Mouse (Mus musculus): Measurements from ENCODE around the gene Rprd1b. TPM values are rescaled to one million over a fixed set of nuclear protein-coding genes. Genes with fewer than 3 reads are reported as not detected.

Gene Rprd1b
- total RNA-seq (2021), result 10 to 100 TPM; 30.2 to 31.9 TPM
- long read RNA-seq, experiment 1, full-length matches to known transcripts, result 32 of 85 reads
- long read RNA-seq, experiment 1, partial matches to known transcripts, result 0 of 85 reads
- long read RNA-seq, experiment 1, other reads (novel, unspliced or antisense), result 53 of 85 reads
- long read RNA-seq, experiment 2, full-length matches to known transcripts, result 23 of 87 reads
- long read RNA-seq, experiment 2, partial matches to known transcripts, result 2 of 87 reads
- long read RNA-seq, experiment 2, other reads (novel, unspliced or antisense), result 62 of 87 reads

GRCm38 (mm10) chr2:158028354-158028863, at the start of gene Rprd1b, which contains the start of gene Tti1:
Gene Rprd1b (plus strand): TSS chr2:158028497.
Gene Tti1 (minus strand): TSS chr2:158028433.
- intact Hi-C loops (cut with DNase I), result no loop called here
- H3K27ac ChIP-seq, result peak within 1 kb of the TSS; percentile 99

GRCm38 (mm10) chr2:157979241-157979640, 49.1 kb upstream of the Rprd1b start:
- H3K4me3 ChIP-seq, result no peak overlapping the region
- no peak overlapping the region for H3K27ac ChIP-seq
- TF ChIP-seq CTCF (IDR thresholded peaks at IDR 0.05), result no peak
- no peak for DNase-seq
- intact Hi-C loops (cut with DNase I), result no loop called here

More at GRCm38 (mm10) chr2:158028354-158028863, at the start of gene Rprd1b, which contains the start of gene Tti1:
- H3K4me3 ChIP-seq, result peak within 1 kb of the TSS; percentile 99
- TF ChIP-seq CTCF (IDR thresholded peaks at IDR 0.05), result no peak
- peak; percentile 94 for DNase-seq

- DNase-seq, result no peak
- intact Hi-C loops (cut with DNase I), result loop anchor here (10.0 kb wide), 1 partner anchor 348 kb away; no protein-coding TSS in a partner anchor
- Histone ChIP-seq H3K27ac (no peak overlapping the region), H3K4me3 (no peak overlapping the region)
- no peak for TF ChIP-seq CTCF (IDR thresholded peaks at IDR 0.05)
These were observed 45.6 kb upstream of the Rprd1b start for GRCm38 (mm10) chr2:157982727-157983126.

GRCm38 (mm10) chr2:157983276-157983675, 45.0 kb upstream of the Rprd1b start:
- Histone ChIP-seq H3K4me3 (no peak overlapping the region), H3K27ac (no peak overlapping the region)
- no peak for DNase-seq
- intact Hi-C loops (cut with DNase I), result loop anchor here (10.0 kb wide), 1 partner anchor 348 kb away; no protein-coding TSS in a partner anchor
- TF ChIP-seq CTCF (IDR thresholded peaks at IDR 0.05), result no peak

GRCm38 (mm10) chr2:157985611-157986010, 42.7 kb upstream of the Rprd1b start:
- no peak for DNase-seq
- Histone ChIP-seq H3K27ac (no peak overlapping the region), H3K4me3 (no peak overlapping the region)
- TF ChIP-seq CTCF (IDR thresholded peaks at IDR 0.05), result no peak
- intact Hi-C loops (cut with DNase I), result loop anchor here (5.0 to 10.0 kb wide), 2 partner anchors 108 to 351 kb away; no protein-coding TSS in a partner anchor

- intact Hi-C loops (cut with DNase I), result loop anchor here (5.0 to 10.0 kb wide), 2 partner anchors 109 to 351 kb away; no protein-coding TSS in a partner anchor
- H3K4me3 ChIP-seq, result no peak overlapping the region
- no peak overlapping the region for H3K27ac ChIP-seq
- DNase-seq, result no peak
- no peak for TF ChIP-seq CTCF (IDR thresholded peaks at IDR 0.05)
These were observed 42.1 kb upstream of the Rprd1b start for GRCm38 (mm10) chr2:157986235-157986634.

- DNase-seq, result no peak
- TF ChIP-seq CTCF (IDR thresholded peaks at IDR 0.05), result no peak
- Histone ChIP-seq H3K27ac (no peak overlapping the region), H3K4me3 (no peak overlapping the region)
- intact Hi-C loops (cut with DNase I), result loop anchor here (5.0 to 10.0 kb wide), 2 partner anchors 111 to 354 kb away; no protein-coding TSS in a partner anchor
These were observed 39.7 kb upstream of the Rprd1b start for GRCm38 (mm10) chr2:157988416-157989190.

- DNase-seq, result peak; percentile 30
- no peak overlapping the region for H3K4me3 ChIP-seq
- TF ChIP-seq CTCF (IDR thresholded peaks at IDR 0.05), result peak; percentile 71
- intact Hi-C loops (cut with DNase I), result loop anchor here (1.0 to 10.0 kb wide), 3 partner anchors 113 to 386 kb away; no protein-coding TSS in a partner anchor
- no peak overlapping the region for H3K27ac ChIP-seq
These were observed 38.4 kb upstream of the Rprd1b start for GRCm38 (mm10) chr2:157989946-157990345.

GRCm38 (mm10) chr2:157991026-157991425, 37.3 kb upstream of the Rprd1b start:
- Histone ChIP-seq H3K27ac (no peak overlapping the region), H3K4me3 (no peak overlapping the region)
- DNase-seq, result no peak
- intact Hi-C loops (cut with DNase I), result no loop called here
- no peak for TF ChIP-seq CTCF (IDR thresholded peaks at IDR 0.05)

- no peak for TF ChIP-seq CTCF (IDR thresholded peaks at IDR 0.05)
- intact Hi-C loops (cut with DNase I), result no loop called here
- H3K27ac ChIP-seq, result no peak overlapping the region
These were observed 35.8 kb upstream of the Rprd1b start for GRCm38 (mm10) chr2:157992501-157992900.

GRCm38 (mm10) chr2:157998817-157999216, 29.5 kb upstream of the Rprd1b start:
- H3K4me3 ChIP-seq, result no peak overlapping the region
- intact Hi-C loops (cut with DNase I), result no loop called here
- peak; percentile 40 for DNase-seq
- H3K27ac ChIP-seq, result no peak overlapping the region
- no peak for TF ChIP-seq CTCF (IDR thresholded peaks at IDR 0.05)

More at GRCm38 (mm10) chr2:157992501-157992900, 35.8 kb upstream of the Rprd1b start:
- DNase-seq, result no peak
- H3K4me3 ChIP-seq, result no peak overlapping the region

GRCm38 (mm10) chr2:158004620-158005019, 23.7 kb upstream of the Rprd1b start:
- TF ChIP-seq CTCF (IDR thresholded peaks at IDR 0.05), result no peak
- intact Hi-C loops (cut with DNase I), result no loop called here
- no peak for DNase-seq
- Histone ChIP-seq H3K27ac (no peak overlapping the region), H3K4me3 (no peak overlapping the region)

Measured in gastrocnemius, adult 2 months (tissue).